Mouse (Mus musculus) cerebellum, postnatal 25 days (tissue): ENCODE measurements around the gene Psmd3.
"Not testable (repeated sequence)": the region's sequence is repeated elsewhere in the genome, so short reads cannot be mapped to it uniquely, and the experiment has no call there.

Experiments
- DNase-seq, 2 experiments: peaks; one replicate each; pipeline ENCODE4 v3.0.0; 2021; ENCODE audit warnings: mixed read lengths in 2 of 2

The Psmd3 gene

DNA sequence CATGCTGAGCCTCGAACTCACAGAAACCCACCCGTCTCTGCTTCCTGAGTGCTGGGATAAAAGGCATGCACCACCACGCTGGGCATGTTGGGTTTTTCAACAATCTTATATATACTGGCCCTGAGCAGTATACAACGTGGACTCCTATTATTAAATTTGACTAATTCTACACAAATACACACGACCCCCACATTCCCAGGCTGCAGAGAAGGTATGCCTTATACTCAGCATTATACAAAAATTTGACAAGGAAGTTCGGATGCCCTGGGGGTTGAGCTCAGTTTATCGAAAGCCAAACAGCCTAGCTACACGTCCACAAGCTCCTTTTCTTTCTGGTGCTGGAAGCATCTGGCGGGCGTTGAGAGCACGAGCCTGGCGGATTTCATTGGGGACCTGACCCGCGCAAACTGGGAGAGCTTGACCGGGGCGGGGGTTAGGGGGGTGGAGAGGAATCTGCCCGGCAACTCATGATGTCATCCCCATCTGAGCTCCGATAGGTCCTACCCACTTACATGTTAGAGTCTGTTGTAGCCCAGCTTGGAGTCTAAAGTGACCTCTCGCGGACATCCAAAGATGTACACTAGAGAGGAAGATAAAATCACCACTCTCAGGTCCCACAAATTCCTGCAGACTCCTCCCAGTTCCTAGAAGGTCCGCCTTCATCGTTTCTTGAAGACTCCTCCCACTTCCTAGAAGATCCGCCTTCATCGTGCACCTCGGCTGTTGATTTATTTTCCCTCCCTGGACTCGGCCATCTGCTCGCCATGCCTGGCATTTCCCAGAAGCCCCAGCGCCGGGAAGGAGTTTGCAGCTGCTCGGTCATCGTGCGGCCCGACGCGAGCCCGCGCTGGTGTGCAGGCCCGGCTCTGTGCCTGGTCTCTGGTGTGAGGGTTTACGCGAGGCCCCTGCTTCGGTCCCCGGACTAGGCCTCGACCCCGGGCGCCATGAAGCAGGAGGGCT lies at the start of gene Psmd3:
Gene Psmd3, plus strand, starts transcription at position 769 of the 960 bp plus-strand sequence.
- DNase-seq, result peak; percentile 97 to 99

DNA sequence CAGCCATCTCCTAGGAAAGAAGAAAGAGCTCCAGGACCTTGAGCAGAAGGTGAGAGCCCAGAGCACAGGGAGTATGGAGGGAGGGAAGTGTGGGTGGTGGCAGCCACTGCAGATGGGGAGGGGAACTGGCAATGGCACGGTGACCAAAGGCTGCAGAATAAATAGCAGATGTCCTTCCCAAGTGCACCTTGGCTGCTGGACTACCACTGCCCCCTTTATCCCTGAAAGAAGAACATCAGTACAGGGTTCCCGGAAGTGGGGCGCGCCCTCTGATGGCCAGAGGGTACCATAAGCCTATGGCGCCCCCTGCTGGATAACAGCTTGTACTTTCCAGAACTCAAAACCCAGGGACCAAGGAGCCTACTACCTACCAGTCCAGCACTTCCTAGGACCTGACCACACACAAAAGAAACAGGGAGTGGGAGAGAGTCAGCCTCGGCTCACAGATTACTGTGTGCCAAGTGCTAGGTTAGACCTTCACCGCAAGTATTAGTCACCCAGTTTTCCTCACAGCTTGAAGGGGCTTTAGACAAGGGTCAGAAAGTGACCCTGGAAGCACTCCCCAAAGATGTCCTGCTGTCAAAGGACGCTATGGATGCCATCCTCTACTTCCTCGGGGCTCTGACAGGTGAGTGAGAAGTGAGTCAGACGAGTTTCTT lies 46.9 kb upstream of the Psmd3 start:
- peak in 1 of 2 experiments; percentile 23 for DNase-seq

DNA sequence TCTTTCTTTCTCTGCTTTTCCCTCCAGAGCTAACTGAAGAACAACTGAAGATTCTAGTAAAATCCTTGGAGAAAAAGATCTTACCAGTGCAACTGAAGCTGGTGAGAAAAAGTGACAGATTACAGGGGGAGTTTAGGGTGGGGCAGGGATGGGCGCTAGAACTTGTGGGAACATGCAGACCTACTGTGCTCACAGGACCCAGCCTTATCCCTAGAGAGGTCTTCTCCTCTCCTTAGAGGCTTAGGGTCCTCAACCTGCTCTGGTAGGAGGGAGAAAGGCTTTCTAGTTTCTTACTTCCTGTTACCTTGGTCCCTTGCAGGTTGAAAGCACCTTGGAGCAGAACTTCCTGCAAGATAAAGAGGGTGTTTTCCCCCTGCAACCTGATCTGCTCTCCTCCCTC lies 44.9 kb upstream of the Psmd3 start:
- no peak for DNase-seq

DNA sequence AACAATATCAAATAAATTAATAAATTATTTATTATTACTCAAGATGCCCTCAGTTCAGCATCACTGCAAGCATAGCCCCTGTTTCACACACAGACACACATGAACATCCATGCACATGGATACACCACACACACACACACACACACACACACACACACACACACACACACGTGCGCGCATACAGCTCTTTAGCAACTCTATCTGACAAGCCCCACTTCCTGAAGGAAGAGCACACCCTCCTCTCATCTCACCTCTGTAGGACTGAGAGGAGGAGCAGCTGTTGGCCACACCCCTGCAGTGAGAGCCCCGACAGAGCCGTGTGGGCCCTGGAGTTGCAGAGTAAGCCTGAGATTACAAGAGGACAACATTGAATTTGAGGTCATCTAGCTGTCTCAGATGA lies 42.3 kb upstream of the Psmd3 start:
- no peak for DNase-seq

DNA sequence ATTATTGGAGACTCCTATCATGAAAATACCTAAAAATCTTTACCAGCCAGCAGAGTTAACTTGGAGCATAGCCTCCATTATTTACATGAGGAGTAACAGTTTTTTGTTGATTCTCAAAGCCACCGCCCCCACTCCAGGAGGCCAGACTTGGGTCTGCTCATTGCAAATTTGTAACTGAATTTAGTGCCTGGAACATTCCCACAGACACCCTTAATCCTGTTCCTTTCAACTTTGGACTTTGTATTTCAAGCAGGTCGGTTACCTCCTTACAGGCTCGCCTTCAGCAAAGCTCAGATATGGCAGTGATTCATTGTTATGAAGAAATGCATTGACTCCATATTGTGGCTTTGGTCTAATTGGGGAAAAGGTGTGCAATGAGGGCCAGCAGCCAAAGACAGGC lies 37.6 kb upstream of the Psmd3 start:
- no peak for DNase-seq

DNA sequence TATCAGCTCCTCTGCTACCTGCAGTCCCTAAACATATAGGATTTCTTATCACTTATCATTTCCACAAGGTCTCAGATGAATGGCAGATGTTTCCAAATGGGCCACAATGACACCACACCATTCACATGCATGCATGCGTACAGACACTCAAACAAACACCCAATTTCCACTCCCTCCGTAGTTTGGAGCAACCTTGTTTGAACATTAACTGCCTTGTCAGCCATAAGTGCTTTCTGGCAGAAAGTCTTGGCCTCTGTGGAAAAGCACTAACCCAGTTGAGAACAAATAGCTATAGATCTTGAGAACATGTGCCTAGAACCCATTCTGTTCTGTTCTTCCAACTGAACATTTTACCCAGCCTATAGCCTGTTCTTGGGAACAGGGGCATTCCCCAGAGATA lies 36.4 kb upstream of the Psmd3 start:
- DNase-seq, result no peak

DNA sequence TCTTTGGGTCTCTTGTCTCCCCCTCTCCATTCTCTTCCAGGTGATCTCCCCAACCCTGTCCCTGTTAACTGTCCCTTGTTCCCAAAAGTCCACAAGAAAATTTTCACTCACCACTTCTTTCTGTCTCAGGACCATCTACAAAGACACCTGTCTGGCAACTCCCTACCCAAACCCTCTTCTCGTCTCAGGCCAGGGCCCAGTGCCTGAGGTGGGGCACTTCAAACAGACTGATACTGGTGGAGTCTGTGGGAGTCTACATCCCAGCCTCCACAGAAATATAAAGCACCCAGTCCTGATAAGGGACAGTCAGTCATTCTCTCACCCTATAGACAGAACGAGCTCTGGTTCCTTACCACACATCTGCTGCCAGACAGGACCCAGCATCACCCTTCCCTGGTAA lies 35.9 kb upstream of the Psmd3 start, which contains the start of gene Gsdma2:
Gene Gsdma2, plus strand, starts transcription at position 301 of the 400 bp plus-strand sequence.
- no peak for DNase-seq

DNA sequence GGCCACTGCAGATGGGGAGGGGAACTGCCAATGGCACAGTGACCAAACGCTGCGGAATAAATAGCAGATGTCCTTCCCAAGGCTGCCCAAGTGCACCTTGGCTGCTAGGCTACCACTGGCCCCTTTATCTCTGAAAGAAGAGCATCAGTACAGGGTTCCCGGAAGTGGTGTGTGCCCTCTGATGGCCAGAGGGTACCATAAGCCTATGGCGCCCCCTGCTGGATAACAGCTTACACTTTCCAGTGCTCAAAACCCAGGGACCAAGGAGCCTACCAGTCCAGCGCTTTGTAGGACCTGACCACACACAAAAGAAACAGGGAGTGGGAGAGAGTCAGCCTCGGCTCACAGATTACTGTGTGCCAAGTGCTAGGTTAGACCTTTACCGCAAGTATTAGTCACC lies 27.3 kb upstream of the Psmd3 start:
- peak; percentile 28 to 51 for DNase-seq

DNA sequence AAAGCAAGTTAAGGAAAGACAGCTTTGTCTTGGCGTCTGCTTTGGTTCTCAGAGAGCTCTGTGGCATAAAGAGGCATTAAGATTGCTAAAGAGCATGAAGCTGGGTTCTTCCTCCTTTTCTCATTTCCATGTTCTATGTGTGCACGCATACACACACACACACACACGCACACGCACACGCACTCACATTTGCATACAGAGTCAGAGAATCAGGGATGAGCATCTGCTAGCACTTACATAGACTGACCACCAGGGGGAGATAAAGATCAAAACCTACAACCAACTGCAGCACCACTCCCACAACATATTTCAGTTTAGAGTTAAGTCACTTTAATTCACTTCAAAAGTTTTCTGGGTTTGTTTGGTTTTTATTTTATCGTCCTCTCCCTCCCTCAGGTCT lies 21.8 kb upstream of the Psmd3 start:
- DNase-seq, result peak in 1 of 2 experiments; percentile 41

DNA sequence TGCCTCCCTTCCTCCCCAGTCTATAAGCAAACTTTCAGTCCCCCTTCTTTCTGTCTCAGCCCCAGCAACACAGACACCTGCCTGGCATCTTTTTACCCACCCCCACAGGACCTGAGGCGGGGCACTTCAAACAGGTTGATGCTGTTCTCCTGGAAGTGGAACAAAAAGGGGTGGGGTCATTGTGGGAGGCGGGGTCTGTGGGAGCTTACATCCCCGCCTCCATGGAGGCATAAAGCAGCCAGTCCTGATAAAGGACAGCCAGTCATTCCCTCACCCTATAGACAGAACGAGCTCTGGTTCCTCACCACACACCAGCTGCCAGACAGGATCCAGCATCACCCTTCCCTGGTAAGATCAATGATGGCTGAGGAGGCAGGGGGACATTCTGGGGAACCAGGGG lies 18.3 kb upstream of the Psmd3 start, which contains the start of gene Gsdma:
Gene Gsdma, plus strand, starts transcription at position 261 of the 400 bp plus-strand sequence.
- DNase-seq, result no peak

DNA sequence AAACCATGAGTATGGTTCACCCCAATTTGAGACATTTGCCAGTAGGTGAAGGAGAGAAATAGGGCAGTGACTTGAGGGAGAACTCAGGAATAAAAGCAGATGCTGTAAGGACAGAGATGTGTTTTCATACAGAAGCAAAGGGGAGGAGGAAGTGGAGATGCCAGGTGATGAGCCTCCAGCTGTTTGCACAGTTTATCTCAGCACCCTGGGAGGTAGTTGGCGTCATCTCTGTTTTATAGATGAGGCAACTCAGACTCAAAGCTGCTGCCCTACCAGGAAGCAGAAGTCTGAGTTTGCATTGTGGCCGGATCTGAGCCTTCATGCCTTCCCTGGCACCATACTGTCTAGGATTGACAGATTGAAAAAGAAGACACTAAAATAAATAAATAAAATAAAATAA lies 13.4 kb upstream of the Psmd3 start:
- DNase-seq, result no peak

DNA sequence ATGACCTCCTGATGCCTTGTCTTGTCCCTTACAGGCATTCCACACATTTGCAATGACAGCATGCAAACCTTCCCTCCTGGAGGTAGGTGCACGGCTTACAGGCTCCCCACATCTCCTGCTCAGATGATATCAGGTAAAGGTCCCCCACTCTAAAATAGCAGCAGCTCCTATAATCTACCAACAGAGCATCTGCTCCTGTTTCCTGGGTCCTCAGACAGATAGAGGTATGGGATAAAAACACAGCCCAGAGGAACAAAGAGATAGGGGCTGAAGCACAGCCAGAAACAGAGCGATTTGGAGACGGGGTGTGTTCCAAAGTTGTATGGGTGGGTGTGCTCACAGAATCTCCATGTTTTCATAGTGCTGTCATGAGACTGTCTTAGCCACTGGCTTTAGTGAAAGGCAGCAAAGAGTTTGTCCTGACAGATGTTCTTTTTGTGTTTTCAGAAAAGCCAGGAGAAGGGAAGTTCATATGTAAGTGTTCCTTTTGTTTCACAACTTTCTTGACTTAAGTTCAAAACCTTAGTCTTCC lies 11.0 kb upstream of the Psmd3 start:
- no peak for DNase-seq

DNA sequence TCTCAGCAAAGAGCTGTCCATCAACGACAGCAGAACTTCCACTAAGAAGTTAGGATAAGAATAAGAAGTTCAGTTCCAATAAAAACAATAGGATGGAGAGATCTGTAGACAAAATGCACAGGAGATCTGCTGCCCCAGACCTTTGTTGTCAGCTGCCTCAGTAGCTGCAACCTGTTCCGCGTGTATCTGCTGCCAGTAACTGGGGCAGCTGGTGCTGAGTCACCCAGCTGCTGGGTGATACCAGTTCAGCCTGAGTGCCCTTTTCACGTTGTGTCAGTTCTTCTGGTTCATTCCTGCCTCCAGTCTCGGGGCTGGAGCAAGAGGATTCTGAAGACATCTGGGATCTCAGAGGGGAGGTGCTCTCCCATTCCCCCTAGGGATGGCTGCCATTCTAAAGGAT lies 10.5 kb upstream of the Psmd3 start:
- no peak for DNase-seq

DNA sequence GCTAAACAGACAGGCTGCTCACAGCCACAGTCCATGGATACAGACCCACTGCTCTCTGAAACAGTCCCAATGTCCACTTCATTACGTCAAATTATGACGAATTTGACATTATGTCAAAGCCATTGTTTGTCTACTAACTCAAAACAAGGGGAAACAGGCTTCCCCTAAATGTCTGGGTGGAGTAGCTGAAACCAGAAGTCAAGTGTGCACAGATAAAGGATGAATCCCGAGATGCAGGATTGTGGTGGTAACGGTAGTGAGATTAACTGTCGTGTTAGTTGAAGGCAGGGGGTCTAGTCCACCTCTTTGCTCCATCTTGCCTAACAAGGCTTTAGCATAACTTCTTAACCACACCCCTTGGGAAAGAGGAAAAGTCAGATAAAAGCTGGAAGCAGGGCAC lies 9.9 kb upstream of the Psmd3 start:
- DNase-seq, result no peak

DNA sequence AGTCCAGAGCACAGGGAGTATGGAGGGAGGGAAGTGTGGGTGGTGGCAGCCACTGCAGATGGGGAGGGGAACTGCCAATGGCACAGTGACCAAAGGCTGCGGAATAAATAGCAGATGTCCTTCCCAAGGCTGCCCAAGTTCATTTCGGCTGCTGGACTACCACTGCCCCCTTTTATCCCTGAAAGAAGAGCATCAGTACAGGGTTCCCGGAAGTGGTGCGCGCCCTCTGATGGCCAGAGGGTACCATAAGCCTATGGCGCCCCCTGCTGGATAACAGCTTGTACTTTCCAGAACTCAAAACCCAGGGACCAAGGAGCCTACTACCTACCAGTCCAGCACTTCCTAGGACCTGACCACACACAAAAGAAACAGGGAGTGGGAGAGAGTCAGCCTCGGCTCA lies 9.2 kb upstream of the Psmd3 start:
- DNase-seq, result peak; percentile 56 to 69

DNA sequence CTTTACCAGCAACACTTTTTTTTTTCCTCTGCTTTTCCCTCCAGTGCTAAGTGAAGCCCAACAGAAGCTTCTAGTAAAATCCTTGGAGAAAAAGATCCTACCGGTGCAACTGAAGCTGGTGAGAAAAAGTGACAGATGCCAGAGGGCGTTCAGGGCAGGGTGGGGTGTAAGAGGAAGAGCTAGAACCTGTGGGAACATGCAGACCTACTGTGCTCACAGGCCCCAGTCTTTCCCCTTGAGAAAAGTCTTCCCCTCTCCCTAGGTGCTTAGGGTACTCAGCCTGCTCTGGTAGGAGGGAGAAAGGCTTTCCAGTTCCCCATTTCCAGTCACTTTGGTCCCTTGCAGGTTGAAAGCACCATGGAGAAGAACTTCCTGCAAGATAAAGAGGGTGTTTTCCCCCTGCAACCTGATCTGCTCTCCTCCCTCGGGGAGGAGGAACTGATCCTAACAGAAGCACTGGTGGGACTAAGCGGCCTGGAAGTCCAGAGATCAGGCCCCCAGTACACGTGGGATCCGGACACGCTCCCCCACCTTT lies 6.5 kb upstream of the Psmd3 start:
- DNase-seq, result no peak

DNA sequence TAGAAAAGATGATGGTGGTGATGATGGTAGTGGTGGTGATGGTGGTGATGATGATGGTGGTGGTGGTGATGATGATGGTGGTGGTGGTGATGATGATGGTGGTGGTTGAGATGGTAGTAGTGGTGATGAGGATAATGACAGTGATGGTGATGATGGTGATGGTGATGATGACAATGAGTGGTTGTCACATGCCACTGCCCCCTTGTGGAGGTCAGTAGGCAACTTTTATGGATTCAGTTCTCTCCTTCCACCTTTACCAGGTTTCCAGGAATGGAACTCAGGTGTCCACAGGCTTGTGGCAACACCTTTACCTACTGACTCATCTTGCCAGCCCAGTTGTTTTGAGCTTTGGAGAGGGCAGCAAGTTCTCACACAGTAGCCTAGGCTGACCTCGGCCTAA lies 2.3 kb upstream of the Psmd3 start:
- no peak for DNase-seq

DNA sequence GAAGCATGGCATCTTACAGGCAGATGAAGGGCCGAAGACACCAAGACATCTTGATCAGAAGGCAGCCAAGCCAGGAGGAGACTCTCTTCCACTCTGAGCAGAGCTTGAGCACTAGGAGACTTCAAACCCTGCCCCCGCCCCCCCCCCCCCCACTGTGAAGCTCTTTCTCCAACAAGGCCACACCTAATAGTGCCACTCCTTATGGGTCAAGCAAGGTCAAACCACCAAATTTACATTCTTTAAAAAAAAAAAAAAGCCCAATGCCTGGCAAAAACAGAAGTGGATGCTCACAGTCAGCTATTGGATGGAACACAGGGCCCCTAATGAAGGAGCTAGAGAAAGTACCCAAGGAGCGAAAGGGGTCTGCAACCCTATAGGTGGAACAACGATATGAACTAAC lies 1.8 kb upstream of the Psmd3 start:
- not testable (repeated sequence) for DNase-seq

DNA sequence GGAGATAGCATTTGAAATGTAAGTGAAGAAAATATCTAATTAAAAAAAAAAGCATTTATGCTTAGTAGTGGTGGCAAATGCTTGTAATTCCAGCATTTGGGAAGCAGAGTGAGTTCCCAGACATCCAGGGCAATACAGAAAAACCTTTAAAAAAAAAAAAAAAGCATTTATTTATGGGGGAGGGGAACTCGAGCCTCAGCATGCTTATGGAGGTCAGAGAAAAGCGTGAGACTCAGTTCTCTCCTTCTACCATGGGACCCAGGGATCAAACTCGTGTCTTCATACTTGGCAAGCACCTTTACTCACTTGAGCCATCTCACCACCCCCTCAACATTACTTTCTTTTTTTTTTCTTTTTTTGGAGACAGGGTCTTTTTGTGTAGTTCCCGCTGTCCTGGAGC lies 1.2 kb upstream of the Psmd3 start:
- peak in 1 of 2 experiments; percentile 3 for DNase-seq

DNA sequence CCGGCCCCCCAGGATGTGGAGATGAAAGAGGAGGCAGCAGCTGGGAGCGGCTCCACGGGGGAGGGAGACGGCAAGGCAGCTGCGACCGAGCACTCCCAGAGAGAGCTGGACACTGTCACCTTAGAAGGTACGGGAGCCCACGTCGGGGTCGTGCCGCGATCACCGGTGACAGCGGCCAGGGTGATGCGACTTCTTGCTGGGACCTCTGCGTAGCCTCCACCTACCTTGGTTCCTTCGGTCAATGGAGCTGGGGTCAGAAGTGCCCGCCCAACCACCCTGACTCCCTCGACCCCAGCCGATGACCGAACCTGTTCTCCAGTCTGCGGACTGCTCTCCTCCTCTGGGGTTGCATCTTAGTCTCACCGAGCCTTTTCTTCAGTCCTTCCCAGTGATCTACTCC lies 457 bp downstream of the Psmd3 start:
- no peak for DNase-seq

DNA sequence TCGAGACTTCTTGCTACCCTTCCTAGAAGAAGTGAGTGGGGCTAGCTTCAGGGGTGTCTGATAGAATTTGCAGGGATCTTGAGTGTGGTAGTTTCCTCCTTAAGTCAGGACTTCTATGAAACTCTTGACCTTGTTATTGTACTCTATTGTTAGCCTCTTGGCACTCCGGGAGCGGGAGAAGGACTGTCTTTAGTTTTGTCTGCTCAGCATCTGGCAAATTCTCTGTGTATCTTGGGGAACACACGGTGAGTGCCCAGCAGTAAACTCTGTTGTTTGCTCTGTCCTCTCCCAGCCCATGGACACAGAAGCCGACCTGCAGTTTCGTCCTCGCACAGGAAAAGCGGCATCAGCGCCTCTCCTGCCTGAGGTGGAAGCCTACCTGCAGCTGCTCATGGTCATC lies 3.3 kb downstream of the Psmd3 start:
- DNase-seq, result peak in 1 of 2 experiments; percentile 4

DNA sequence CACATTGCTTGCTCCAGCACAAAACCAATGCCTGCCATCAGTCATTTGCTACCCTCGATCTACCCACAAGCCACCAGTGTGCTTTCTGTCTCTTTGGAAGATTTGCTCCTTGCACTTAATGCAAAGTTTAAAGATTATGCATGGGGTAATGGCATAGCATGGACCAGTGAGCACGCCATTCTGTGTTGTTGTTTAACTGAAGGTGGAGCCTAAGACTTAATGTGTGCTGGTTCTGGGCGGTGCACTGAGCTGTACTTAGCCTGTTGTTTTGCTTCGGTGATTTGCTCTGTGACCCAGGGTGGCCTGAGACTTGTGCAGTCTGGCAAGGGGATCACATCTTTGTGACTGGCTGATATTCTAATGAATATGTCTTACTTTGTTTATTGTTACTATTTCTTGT lies 4.6 kb downstream of the Psmd3 start:
- DNase-seq, result no peak

DNA sequence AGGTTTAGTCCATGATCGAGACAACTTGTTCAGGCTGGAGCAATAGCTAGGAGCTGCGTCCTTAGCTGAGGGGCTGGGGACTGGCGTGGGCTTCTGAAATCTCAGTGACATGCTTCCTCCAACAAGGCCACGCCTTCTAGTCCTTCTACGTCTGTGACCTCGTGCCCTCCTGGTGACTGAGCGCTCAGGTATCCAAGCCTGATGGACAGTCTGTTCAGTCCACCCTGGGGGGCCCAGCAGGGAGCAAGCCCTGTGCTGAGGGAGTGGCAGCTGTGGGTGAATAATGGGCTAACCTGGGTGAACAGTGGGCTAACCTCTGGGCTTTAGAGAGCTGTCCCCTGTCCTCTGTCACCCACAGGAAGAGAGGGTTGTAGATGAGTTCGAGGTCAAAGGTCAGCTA lies 5.7 kb downstream of the Psmd3 start:
- peak in 1 of 2 experiments; percentile 11 for DNase-seq
